Mouse (Mus musculus) neural tube, embryonic 14.5 days (tissue): ENCODE measurements around the gene Ubr1. TPM values are rescaled to one million over a fixed set of nuclear protein-coding genes. Genes with fewer than 3 reads are reported as not detected.

Source experiments
- ATAC-seq: fragments of 200-750 bp; cut with Nextera tagmentation; 2 replicates; pipeline ENCODE4 v1.8.0; 2017; ENCODE audit warnings: low read depth, mild to moderate bottlenecking, moderate TSS enrichment, moderate library complexity
- H3K27ac ChIP-seq: fragments of 300-500 bp; sonication (generic); 2 replicates; pipeline ENCODE4 v1.5.1; 2014; ENCODE audit warnings: low read depth, mild to moderate bottlenecking, control low read depth, low read length, moderate library complexity, mixed read lengths
- H3K27me3 ChIP-seq: fragments of 300-500 bp; sonication (generic); 2 replicates; pipeline ENCODE4 v1.6.1; 2014; ENCODE audit warnings: low read length; ENCODE audit not compliant: control insufficient read depth, insufficient read depth
- H3K36me3 ChIP-seq: fragments of 300-500 bp; sonication (generic); 2 replicates; pipeline ENCODE4 v1.6.1; 2014; ENCODE audit warnings: low read length, mixed read lengths; ENCODE audit not compliant: control insufficient read depth, insufficient read depth
- H3K4me1 ChIP-seq: fragments of 300-500 bp; sonication (generic); 2 replicates; pipeline ENCODE4 v1.6.1; 2014; ENCODE audit warnings: low read length; ENCODE audit not compliant: control insufficient read depth, insufficient read depth
- H3K4me2 ChIP-seq: fragments of 300-500 bp; sonication (generic); 2 replicates; pipeline ENCODE4 v1.6.1; 2014; ENCODE audit warnings: mild to moderate bottlenecking, low read depth, low read length, control low read depth
- H3K4me3 ChIP-seq: fragments of 300-500 bp; sonication (generic); 2 replicates; pipeline ENCODE4 v1.5.1; 2014; ENCODE audit warnings: low read depth, low read length, control low read depth, mixed read lengths
- H3K9ac ChIP-seq: fragments of 300-500 bp; sonication (generic); replicated peaks from 2 replicates; pipeline ENCODE4 v1.6.1; 2014; ENCODE audit warnings: low read depth, mild to moderate bottlenecking, control low read depth, low read length, mixed read lengths
- H3K9me3 ChIP-seq: fragments of 300-500 bp; sonication (generic); 2 replicates; pipeline ENCODE4 v1.6.1; 2016; ENCODE audit warnings: low read length; ENCODE audit not compliant: control insufficient read depth
- WGBS: fragments of 180-500 bp; shearing (Covaris S2); extraction: QIAGEN DNeasy Blood & Tissue Kit; methylation state at CpG from one replicate; pipeline ENCODE4 v1.1.7; 2014; 5-methylcytosine and 5-hydroxymethylcytosine counted together
- polyA plus RNA-seq: library from polyadenylated mRNA; unstranded; fragments of >200 nt; fragmentation: Nextera tagmentation; extraction: Ambion mirVana; gene quantifications from 2 replicates; pipeline ENCODE4 v1.2.1, GENCODE M21; 2014

The Ubr1 gene
- polyA plus RNA-seq, 1 experiment from 2014 or later: 37.9 TPM

DNA sequence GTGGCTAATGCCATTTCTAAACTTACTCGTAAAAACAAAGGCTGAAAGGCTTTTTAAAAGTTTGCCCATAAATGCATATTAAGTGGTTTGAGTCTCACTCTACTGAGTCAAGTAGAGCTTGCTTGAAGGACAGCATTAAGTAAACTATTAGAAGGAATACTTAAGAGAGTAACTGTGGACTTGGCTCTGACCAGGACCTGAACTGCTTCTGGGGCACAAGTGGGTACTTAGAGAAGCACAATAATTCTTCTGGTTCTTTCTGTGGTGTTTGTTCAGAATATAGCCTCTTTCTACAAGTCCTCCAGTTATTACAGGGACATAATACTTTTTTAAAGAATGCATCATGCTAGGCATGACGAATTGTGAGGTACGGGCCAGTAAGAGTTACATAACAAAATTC, 5.0 kb downstream of the Ubr1 start:
- H3K4me3 ChIP-seq: no peak overlapping the region
- H3K27ac ChIP-seq: no peak overlapping the region
- no peaks in the 10 kb centered on the region for H3K27me3 ChIP-seq
- peaks cover 10% of the 10 kb centered on the region for H3K4me1 ChIP-seq
- H3K9ac ChIP-seq: no peak overlapping the region
- peaks cover 9% of the 10 kb centered on the region; the same call in 1 of the 2 replicates for H3K36me3 ChIP-seq
- WGBS: 92% methylated on average over 3 of the region's 3 CpGs
- H3K4me2 ChIP-seq: no peak overlapping the region
- no peak for ATAC-seq
- no peaks in the 10 kb centered on the region for H3K9me3 ChIP-seq

GRCm38 (mm10) chr2:120963110-120963509, 7.4 kb downstream of the Ubr1 start:
- whole genome bisulfite sequencing: 93% methylated on average over 7 of the region's 7 CpGs
- H3K36me3 ChIP-seq: peaks cover 14% of the 10 kb centered on the region; the same call in 1 of the 2 replicates
- no peak overlapping the region for H3K9ac ChIP-seq

GRCm38 (mm10) chr2:120960261-120960660, 10.3 kb downstream of the Ubr1 start:
- no peak for ATAC-seq
- H3K27ac ChIP-seq: no peak overlapping the region
- 100% methylated on average over 1 of the region's 1 CpGs for WGBS
- H3K4me1 ChIP-seq: no peaks in the 10 kb centered on the region
- H3K4me2 ChIP-seq: no peak overlapping the region
- no peaks in the 10 kb centered on the region for H3K9me3 ChIP-seq
- peaks cover 14% of the 10 kb centered on the region; the same call in 1 of the 2 replicates for H3K36me3 ChIP-seq
- no peak overlapping the region for H3K9ac ChIP-seq
- H3K4me3 ChIP-seq: no peak overlapping the region
- H3K27me3 ChIP-seq: no peaks in the 10 kb centered on the region

More at GRCm38 (mm10) chr2:120963110-120963509, 7.4 kb downstream of the Ubr1 start:
- no peak for ATAC-seq
- Histone ChIP-seq H3K27me3 (no peaks in the 10 kb centered on the region), H3K4me3 (no peak overlapping the region), H3K4me2 (no peak overlapping the region), H3K27ac (no peak overlapping the region), H3K9me3 (no peaks in the 10 kb centered on the region), H3K4me1 (no peaks in the 10 kb centered on the region)

DNA sequence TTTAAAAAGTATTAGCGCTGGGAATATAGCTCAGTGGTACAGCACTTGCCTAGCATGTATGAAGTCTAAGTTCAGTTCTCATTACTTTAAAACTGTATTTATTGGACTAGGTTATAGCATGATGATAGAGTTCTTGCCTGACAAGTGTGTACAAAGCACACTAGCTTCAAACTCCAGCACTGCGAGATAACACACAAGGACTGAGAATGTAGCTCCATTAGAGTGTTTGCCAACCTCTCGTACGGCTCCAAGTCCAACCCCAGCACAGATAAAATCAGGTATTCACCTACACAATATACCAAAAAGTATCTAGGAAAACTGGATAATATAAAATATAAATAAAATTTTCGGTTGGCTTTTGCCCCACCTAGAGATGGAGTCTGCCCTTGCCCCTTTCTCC, 10.7 kb downstream of the Ubr1 start:
- Histone ChIP-seq H3K4me3 (no peak overlapping the region), H3K9me3 (no peaks in the 10 kb centered on the region), H3K4me1 (no peaks in the 10 kb centered on the region), H3K27ac (no peak overlapping the region), H3K36me3 (peaks cover 14% of the 10 kb centered on the region; the same call in 1 of the 2 replicates), H3K9ac (no peak overlapping the region), H3K27me3 (no peaks in the 10 kb centered on the region), H3K4me2 (no peak overlapping the region)
- 96% methylated on average over 5 of the region's 5 CpGs for whole genome bisulfite sequencing
- ATAC-seq: no peak

GRCm38 (mm10) chr2:120959363-120959762, 11.2 kb downstream of the Ubr1 start:
- peaks cover 16% of the 10 kb centered on the region; the same call in 1 of the 2 replicates for H3K36me3 ChIP-seq
- no peaks in the 10 kb centered on the region for H3K4me1 ChIP-seq
- no peak overlapping the region for H3K27ac ChIP-seq
- H3K9me3 ChIP-seq: no peaks in the 10 kb centered on the region
- no peak overlapping the region for H3K9ac ChIP-seq
- no peak for ATAC-seq
- H3K4me3 ChIP-seq: no peak overlapping the region
- H3K4me2 ChIP-seq: no peak overlapping the region
- H3K27me3 ChIP-seq: no peaks in the 10 kb centered on the region
- WGBS: 94% methylated on average over 2 of the region's 2 CpGs

DNA sequence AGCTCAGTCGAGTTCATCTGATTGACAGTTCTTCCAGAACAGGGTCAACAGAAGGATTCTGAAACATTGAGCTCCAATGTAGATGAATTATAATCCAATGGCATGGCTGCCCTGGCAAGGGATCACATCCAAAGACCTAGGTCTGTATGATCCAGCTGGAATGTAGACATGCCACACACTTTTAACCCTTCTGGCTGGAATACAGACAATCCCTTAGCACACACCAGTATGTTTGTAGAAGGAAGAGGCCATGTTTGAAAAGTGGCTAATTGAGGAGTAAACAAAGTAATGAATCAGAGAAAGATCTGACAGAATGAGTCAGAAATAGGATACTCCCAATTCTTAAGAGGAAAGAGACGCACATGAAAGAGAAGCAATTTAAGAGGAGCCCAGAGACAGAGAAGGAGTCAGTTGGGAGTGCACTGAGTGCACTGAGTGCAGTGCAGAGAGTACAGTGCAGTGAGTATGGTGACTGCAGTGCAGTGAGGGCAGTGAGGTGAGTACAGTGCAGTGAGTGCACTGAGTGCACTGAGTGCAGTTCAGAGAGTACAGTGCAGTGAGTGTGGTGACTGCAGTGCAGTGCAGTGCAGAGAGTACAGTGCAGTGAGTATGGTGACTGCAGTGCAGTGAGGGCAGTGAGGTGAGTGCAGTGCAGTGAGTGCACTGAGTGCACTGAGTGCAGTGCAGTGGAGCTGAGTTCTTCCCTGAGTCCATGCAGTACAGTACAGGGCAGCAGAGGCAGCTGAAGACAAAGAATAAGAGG, 18.2 kb downstream of the Ubr1 start:
- WGBS: 80% methylated on average over 2 of the region's 2 CpGs

GRCm38 (mm10) chr2:120951208-120951607, 19.3 kb downstream of the Ubr1 start:
- H3K4me1 ChIP-seq: no peaks in the 10 kb centered on the region
- no peaks in the 10 kb centered on the region for H3K9me3 ChIP-seq
- H3K9ac ChIP-seq: no peak overlapping the region
- 81% methylated on average over 5 of the region's 5 CpGs for WGBS
- no peak for ATAC-seq
- no peaks in the 10 kb centered on the region for H3K27me3 ChIP-seq
- H3K27ac ChIP-seq: no peak overlapping the region
- peaks cover 29% of the 10 kb centered on the region for H3K36me3 ChIP-seq
- H3K4me3 ChIP-seq: no peak overlapping the region
- H3K4me2 ChIP-seq: no peak overlapping the region

More for the DNA sequence above, 18.2 kb downstream of the Ubr1 start:
- peaks cover 20% of the 10 kb centered on the region; the same call in 1 of the 2 replicates for H3K36me3 ChIP-seq
- H3K4me2 ChIP-seq: no peak overlapping the region
- no peak overlapping the region for H3K27ac ChIP-seq
- H3K27me3 ChIP-seq: no peaks in the 10 kb centered on the region
- no peak overlapping the region for H3K4me3 ChIP-seq
- no peaks in the 10 kb centered on the region for H3K4me1 ChIP-seq
- H3K9me3 ChIP-seq: no peaks in the 10 kb centered on the region
- no peak for ATAC-seq
- no peak overlapping the region for H3K9ac ChIP-seq

DNA sequence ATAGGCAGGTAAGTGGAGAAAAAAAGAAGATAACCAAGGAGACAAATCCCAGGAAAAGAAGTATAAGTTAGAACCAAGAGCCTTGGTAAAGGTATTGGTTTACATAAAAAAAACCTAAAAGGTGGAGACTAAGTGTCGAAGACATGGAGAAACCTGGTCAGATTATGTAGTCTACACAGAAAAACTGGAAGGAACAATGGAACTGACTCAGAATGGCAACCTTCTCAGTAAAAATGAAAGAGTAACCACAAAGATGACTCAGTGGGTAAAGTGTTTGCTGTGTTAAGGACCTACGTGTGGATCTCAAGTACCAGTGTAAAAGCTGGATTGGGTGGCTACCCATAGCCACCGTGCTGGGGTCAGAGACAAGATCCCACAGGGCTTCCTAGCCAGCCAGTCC, 37.5 kb downstream of the Ubr1 start:
- 99% methylated on average over 3 of the region's 3 CpGs for WGBS
- Histone ChIP-seq H3K4me1 (no peaks in the 10 kb centered on the region), H3K36me3 (peaks cover 40% of the 10 kb centered on the region), H3K4me2 (no peak overlapping the region), H3K9me3 (no peaks in the 10 kb centered on the region), H3K4me3 (no peak overlapping the region), H3K27ac (no peak overlapping the region), H3K27me3 (no peaks in the 10 kb centered on the region), H3K9ac (no peak overlapping the region)
- no peak for ATAC-seq

- H3K4me2 ChIP-seq: no peak overlapping the region
- H3K36me3 ChIP-seq: peaks cover 40% of the 10 kb centered on the region
- H3K27me3 ChIP-seq: no peaks in the 10 kb centered on the region
- H3K4me3 ChIP-seq: no peak overlapping the region
- no peak overlapping the region for H3K9ac ChIP-seq
- H3K9me3 ChIP-seq: no peaks in the 10 kb centered on the region
- no peak overlapping the region for H3K27ac ChIP-seq
- no peak for ATAC-seq
- no peaks in the 10 kb centered on the region for H3K4me1 ChIP-seq
- 74% methylated on average over 4 of the region's 4 CpGs for WGBS
These were observed 61.0 kb downstream of the Ubr1 start for GRCm38 (mm10) chr2:120909556-120909955.
